Mouse (Mus musculus): Measurements from ENCODE around the gene Hddc3. TPM values are rescaled to one million over a fixed set of nuclear protein-coding genes. Genes with fewer than 3 reads are reported as not detected.

Hddc3 gene
- polyA plus RNA-seq, 1 experiment from 2014 or later = 4.2 TPM

Other genes with a start within 250 kb of the Hddc3 start
- 137 and 146 TPM in 2 replicates for gene Idh2, start 227.7 kb upstream of the Hddc3 start, polyA plus RNA-seq (2015; fragmentation: Nextera tagmentation; extraction: Ambion mirVana)
- gene Sema4b, start 156.3 kb upstream of the Hddc3 start, polyA plus RNA-seq (2015; fragmentation: Nextera tagmentation; extraction: Ambion mirVana) = 13.1 and 14.1 TPM in 2 replicates
- 91.0 and 102 TPM in 2 replicates for gene Cib1, start 110.3 kb upstream of the Hddc3 start, polyA plus RNA-seq (2015; fragmentation: Nextera tagmentation; extraction: Ambion mirVana)
- 2.4 and 3.0 TPM in 2 replicates for gene Gdpgp1, start 110.2 kb upstream of the Hddc3 start, polyA plus RNA-seq (2015; fragmentation: Nextera tagmentation; extraction: Ambion mirVana)
- gene Ttll13, start 96.7 kb upstream of the Hddc3 start, polyA plus RNA-seq (2015; fragmentation: Nextera tagmentation; extraction: Ambion mirVana) = 0.23 and 0.72 TPM in 2 replicates
- gene Ngrn, start 81.9 kb upstream of the Hddc3 start, polyA plus RNA-seq (2015; fragmentation: Nextera tagmentation; extraction: Ambion mirVana) = 33.5 and 37.2 TPM in 2 replicates
- gene Vps33b, start 73.5 kb upstream of the Hddc3 start, polyA plus RNA-seq (2015; fragmentation: Nextera tagmentation; extraction: Ambion mirVana) = 4.4 and 7.9 TPM in 2 replicates
- gene Prc1, start 48.7 kb upstream of the Hddc3 start, polyA plus RNA-seq (2015; fragmentation: Nextera tagmentation; extraction: Ambion mirVana) = 114 and 130 TPM in 2 replicates
- 3.3 and 3.4 TPM in 2 replicates for gene Rccd1, start 18.6 kb upstream of the Hddc3 start, polyA plus RNA-seq (2015; fragmentation: Nextera tagmentation; extraction: Ambion mirVana)
- 10.3 and 11.5 TPM in 2 replicates for gene Unc45a, start 2.1 kb upstream of the Hddc3 start, polyA plus RNA-seq (2015; fragmentation: Nextera tagmentation; extraction: Ambion mirVana)
- 2.2 and 2.6 TPM in 2 replicates for gene Man2a2, start 28.3 kb downstream of the Hddc3 start, polyA plus RNA-seq (2015; fragmentation: Nextera tagmentation; extraction: Ambion mirVana)
- 10.6 and 12.0 TPM in 2 replicates for gene Fes, start 44.8 kb downstream of the Hddc3 start, polyA plus RNA-seq (2015; fragmentation: Nextera tagmentation; extraction: Ambion mirVana)
- gene Furin, start 62.3 kb downstream of the Hddc3 start, polyA plus RNA-seq (2015; fragmentation: Nextera tagmentation; extraction: Ambion mirVana) = 3.8 and 4.1 TPM in 2 replicates
- gene Blm, start 192.0 kb downstream of the Hddc3 start, polyA plus RNA-seq (2015; fragmentation: Nextera tagmentation; extraction: Ambion mirVana) = 29.7 and 34.0 TPM in 2 replicates

Measured in liver, embryonic 13.5 days (tissue).